Mouse (Mus musculus) embryo, embryonic 11 days (tissue): ENCODE data around the gene Lrrc45.
"Not testable (repeated sequence)": the region's sequence is repeated elsewhere in the genome, so short reads cannot be mapped to it uniquely, and the experiment has no call there.

Experiments used
- DNase-seq: peaks from one replicate; pipeline ENCODE4 v3.0.0-alpha.2; 2015

Gene Lrrc45

GRCm38 (mm10) chr11:120728530-120729240 is 15.0 kb downstream of the Lrrc45 start:
- DNase-seq, result no peak

DNA sequence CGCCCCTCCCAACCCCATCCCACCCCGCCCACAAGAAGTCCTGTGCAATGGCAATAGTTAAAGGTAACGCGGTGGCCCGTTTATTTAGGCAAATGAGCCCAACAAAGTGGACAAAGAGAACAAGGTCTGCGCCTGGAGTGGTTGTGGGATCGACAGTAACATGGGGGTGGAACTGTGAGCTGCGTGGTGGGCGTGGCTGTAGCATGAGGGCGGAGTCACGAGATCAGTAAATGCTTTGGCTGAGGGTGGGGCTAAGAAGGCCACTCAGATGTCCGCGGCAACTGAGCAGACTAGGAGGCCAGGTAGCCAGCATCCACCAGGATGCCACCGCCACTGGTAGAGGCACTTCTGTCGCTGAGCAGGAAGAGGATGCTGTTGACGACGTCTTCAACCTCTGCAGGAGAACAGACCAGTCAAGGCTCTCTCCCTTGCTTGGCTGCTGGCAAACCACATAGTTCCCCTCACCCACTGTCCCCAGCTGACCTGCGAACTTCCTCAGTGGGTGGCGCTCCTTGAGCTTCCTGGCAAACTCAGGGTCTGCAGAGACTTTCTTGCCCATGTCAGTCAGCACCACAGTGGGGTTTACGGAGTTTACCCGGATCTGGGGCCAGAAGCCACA is 15.8 kb downstream of the Lrrc45 start:
- peak; percentile 81 for DNase-seq

- no peak for DNase-seq
Observed at GRCm38 (mm10) chr11:120730331-120730870, 16.7 kb downstream of the Lrrc45 start.

DNA sequence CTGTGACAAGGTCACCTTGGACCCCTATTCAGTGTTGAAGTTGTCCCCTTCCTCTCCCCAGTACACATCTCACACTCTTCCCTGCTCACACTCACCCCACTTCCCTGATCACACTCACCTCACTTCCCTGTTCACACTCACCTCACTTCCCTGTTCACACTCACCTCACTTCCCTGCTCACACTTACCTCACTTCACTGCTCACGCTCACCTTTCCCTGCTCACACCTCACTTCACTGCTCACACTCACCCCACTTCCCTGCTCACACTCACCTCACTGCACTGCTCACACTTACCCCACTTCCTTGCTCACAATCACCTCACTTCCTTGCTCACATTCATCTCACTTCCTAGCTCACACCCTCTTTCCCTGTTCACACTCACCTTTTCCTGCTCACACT is 17.7 kb downstream of the Lrrc45 start:
- DNase-seq, result no peak

GRCm38 (mm10) chr11:120731858-120732680 is 18.3 kb downstream of the Lrrc45 start, which contains the start of gene Cbr2:
Cbr2 (minus strand) TSS chr11:120732114.
- DNase-seq, result no peak

DNA sequence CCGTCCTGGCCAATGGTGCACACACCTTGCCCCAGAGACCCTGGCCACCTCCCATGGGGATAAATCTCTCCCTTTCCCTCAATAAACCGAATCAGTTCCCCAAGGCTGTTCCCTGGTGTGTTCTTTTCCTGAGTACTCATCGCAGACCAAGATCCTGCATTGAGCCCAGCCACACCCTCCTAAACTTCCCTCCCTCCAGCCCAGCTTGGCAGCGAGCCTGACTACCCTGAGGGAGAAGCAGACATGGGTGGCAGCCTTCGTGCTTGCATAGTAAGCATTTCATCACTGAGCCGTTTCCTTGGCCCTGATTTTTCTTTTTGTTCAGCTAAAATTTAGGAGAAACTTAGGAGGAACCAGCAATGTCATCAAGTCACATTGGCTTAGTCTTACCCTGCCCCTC is 19.8 kb downstream of the Lrrc45 start:
- DNase-seq, result no peak

GRCm38 (mm10) chr11:120736424-120736823 is 22.7 kb downstream of the Lrrc45 start:
- DNase-seq, result no peak

- DNase-seq, result no peak
Observed at GRCm38 (mm10) chr11:120740981-120741380, 27.3 kb downstream of the Lrrc45 start.

DNA sequence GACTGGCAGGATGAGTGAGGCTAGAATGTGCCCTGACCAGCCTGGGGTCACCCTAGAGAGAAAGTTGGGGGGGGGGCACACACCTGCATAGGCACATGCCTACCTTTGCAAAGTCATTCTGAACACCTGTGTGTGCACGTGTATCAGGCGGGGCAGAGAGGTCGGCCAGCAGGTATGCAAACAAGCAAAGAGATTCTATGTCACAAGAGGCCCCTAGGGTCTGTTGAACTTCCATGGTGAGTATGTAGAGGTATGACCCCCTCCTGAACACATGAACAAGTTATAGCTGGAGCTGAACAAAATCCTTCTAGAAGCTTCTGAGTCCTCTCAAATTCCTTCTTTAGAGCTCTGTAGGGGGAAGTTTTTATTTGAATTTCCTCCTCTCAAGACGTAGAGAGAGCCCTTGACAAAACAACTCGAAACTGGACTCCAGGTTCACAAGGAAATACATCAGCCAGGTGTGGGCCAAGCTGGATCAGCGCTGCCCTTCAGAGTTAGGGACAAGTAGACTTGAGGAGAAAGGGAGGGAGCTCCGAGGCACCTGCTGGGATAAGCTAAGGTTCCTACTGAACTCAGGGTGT is 30.5 kb downstream of the Lrrc45 start:
- DNase-seq, result no peak

GRCm38 (mm10) chr11:120747974-120748373 is 34.2 kb downstream of the Lrrc45 start:
- DNase-seq, result no peak

- DNase-seq, result peak; percentile 43
Observed at GRCm38 (mm10) chr11:120749430-120749829, 35.7 kb downstream of the Lrrc45 start.

DNA sequence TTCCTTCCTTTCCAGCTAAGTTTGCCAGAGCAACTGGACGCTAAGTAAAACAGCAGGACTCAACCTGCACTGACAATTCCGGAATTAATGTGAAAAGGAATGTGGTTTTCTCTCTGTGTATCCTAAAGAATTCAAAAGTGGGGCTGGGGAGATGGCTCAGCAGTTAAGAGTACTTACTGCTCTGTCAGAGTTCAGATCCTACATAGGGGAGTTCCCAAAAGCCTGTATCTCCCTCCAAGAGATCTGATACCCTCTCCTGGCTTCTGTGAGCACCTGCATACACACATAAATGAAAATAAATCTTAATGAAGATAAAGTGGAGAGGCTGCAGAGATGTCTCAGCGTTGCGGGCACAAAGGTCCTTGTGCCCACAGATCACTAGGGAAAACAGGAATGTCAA is 37.9 kb downstream of the Lrrc45 start:
- no peak for DNase-seq

DNA sequence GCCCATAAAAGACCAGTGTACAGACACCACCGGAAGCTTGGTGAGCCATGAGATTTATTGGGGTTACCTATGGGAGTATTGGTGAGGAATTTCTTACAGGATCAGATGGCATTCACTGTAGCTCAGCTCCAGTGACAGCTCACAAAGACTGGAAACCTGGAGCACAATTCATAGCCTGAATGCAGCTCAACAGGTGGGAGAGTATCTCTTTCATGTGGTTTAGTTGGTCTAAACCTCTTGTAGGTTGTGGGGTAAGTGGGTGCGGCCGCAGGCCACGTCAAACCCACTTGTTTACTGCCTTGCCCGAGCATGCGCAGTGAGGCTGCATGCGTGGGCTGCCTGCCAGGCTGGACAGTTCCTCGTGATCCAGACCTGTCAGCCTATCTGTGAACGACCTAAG is 46.5 kb downstream of the Lrrc45 start:
- no peak for DNase-seq

DNA sequence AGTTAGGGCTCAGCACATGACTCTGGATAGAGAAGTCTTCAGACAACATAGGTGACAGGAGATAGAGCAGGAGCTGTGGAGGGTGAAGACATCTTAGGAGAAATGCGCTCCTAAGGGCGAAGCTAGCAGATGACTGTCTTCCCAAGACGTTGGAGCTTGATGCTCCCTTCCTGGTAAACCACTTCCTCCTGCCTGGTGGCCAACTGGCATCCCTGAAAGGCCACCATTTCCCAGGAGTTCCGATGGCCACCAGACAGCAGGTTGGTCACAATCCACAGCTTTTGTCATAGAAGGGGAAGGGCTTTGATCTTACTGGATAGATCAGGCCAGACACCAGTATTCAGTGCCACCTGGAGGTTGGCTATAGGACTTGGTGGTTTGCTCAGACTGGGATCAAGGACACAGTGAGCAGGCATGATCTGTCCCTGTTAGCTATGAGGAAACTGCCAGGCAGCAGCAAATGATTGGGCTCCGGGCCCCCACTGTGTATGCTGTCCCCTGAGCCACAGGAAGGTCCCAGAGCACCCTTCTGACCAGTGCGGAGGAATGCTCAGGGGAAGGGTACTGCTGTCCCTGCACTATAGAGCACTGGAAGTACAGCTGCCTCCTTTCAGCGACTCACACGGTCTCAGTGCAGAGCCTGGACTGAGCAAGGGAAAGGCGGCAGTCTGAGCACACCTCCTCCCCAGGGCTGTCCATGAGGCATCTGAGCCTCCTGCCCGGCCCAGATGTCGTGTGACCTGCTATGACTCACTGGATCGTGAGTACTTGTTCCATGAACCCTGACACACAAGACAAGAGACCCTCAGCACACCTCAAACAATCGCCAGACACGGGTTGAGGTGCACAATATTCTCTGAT is 48.3 kb downstream of the Lrrc45 start:
- no peak for DNase-seq

GRCm38 (mm10) chr11:120762672-120763041 is 48.9 kb downstream of the Lrrc45 start, which contains the start of gene Hmga1b:
Hmga1b (plus strand) TSS chr11:120762794.
- not testable (repeated sequence) for DNase-seq

DNA sequence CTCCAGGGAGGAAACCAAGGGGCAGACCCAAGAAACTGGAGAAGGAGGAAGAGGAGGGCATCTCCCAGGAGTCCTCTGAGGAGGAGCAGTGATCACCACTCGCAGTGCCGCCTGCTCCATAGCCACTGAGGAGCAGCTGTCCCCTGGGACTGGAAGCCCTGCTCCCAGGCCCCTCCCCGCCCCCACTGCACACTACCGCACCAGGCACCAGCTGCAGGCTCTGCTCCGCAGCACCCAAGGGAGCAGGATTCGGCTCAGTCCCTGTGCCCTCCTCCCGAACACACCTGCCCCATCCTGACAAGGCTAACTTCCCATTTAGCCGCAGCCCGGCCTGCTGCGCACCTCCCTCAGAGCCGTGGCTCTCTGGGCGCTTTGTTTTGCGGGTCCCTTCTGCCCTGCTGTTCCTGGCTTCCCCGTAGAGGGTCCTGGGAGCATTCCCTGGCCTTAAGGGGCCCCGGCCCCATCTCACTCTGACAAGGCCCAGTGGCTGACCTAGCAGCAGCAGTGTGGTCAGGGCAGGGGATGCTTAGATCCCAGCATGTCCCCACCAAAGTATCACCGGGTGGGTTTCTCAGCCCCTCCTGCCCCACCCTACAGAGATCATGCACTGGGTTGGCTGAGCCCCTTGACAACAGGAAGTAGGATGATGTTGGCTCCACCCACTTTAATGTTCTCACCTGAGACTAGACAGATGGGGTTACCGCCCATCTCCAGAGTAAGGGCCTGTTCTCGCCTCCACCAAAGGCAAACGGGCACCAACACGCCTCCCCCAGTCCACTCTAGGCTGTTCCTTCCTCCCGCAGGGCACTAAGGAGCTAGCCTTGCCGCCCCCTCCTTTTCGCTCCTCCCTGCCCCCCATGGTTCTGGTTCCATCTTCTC is 49.6 kb downstream of the Lrrc45 start:
- DNase-seq, result not testable (repeated sequence)

- DNase-seq, result not testable (repeated sequence)
Observed at GRCm38 (mm10) chr11:120767023-120767422, 53.3 kb downstream of the Lrrc45 start.

DNA sequence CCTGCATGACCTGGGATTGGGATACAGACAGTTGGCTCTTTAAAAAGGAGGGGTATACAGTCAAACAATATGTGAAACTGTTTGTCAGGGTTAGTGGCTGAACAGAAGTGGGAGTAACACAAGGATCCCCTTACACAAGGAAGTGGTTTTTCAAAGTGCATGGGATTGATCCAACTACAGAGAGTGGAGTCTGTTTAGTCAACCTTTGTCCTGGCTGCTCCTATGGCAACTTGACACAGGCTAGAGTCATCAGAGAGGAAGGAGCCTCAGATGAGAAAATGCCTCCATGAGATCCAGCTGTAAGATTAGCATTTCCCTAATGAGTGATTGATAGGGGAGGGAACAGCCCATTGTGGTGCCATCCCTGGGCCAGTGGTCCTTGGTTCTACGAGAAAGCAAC is 54.5 kb downstream of the Lrrc45 start:
- no peak for DNase-seq
